Mouse (Mus musculus) cortical plate, adult 2 months (tissue): ENCODE measurements around the gene Dusp27.

Source experiments
- CTCF ChIP-seq: fragments of 200-500 bp; IDR thresholded peaks from 2 replicates; pipeline ENCODE4 v1.5.1; 2011; ENCODE audit warnings: mild to moderate bottlenecking, control low read depth, low read length; ENCODE audit not compliant: insufficient read depth; ENCODE audit errors: extremely low read depth
- POLR2A ChIP-seq: fragments of 200-500 bp; IDR thresholded peaks from 2 replicates; pipeline ENCODE4 v1.6.1; 2011; ENCODE audit warnings: mild to moderate bottlenecking, low read length, control low read depth; ENCODE audit not compliant: insufficient read depth; ENCODE audit errors: extremely low read depth

DNA sequence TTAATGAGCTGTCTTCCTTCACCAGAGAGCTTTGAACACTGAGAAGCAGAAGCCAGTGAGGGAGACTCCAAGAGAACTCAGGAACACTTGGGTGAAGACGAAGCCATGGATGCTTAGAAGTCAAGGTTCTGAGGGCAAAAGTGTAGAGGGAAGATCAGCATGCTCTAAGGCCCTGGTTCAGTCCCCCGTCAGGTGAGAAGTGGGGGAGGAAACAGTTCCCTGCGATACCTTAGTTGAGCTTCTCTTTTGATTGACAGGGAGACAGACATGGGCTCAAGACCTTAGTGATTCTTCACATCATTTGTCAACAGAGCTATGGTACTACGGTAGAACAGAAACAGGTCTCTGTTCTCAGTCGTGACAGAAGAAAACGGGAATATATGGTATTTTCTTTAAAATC lies 1.4 kb downstream of the Dusp27 start:
- no peak for TF ChIP-seq POLR2A
- TF ChIP-seq CTCF = no peak
